Mouse (Mus musculus): Measurements from ENCODE around the gene Map1b. TPM values are rescaled to one million over a fixed set of nuclear protein-coding genes. Genes with fewer than 3 reads are reported as not detected.
A peak's percentile ranks its signal among the peaks of the same experiment; 100 is the strongest.

The Map1b gene
- polyA plus RNA-seq, 1 experiment from 2014 or later = 23.4 TPM

DNA sequence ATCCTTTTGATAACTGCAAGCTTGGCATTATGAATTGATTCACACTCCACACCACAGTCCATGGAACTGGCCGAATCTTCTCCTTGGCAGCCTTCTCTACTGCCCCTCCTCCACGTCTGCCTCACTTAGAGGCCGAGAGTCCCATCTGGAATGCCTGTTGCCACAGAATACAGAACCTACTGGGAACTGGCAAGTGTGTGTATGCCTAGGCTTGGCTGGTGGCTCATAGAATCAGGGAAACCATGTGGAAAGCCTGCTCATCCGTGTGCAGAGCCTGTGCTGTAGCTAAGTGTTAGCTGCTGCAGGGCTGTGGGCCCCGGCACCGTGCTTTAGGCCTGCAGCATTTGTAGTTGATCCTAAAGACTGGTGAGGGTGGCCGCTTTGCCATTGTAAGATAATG, 119.1 kb downstream of the Map1b start:
- Histone ChIP-seq H3K27me3 (ENCODE audit: insufficient read depth, low read length) (no peaks in the 10 kb centered on the region), H3K27ac (no peak overlapping the region), H3K9ac (ENCODE audit: low read depth, low read length) (no peak overlapping the region), H3K36me3 (ENCODE audit: insufficient read depth, low read length) (no peaks in the 10 kb centered on the region), H3K9me3 (replicated peaks; ENCODE audit: low read length) (no peaks in the 10 kb centered on the region), H3K4me3 (replicated peaks; ENCODE audit: low read depth, low read length) (no peak overlapping the region), H3K4me2 (ENCODE audit: low read length) (no peak overlapping the region), H3K4me1 (replicated peaks; ENCODE audit: insufficient read depth, low read length) (peaks cover 4% of the 10 kb centered on the region; the same call in 1 of the 2 replicates)
- no peak for TF ChIP-seq CTCF (IDR thresholded peaks at IDR 0.05; ENCODE audit: low read depth)
- 51% methylated on average over 7 of the region's 7 CpGs for WGBS
- 0 out of 2 replicates have a peak, but pooled peaks have one; percentile 21 for ATAC-seq (replicated peaks; ENCODE audit: low FRiP score, low read depth)
- no peak for DNase-seq (ENCODE audit: low spot score)

DNA sequence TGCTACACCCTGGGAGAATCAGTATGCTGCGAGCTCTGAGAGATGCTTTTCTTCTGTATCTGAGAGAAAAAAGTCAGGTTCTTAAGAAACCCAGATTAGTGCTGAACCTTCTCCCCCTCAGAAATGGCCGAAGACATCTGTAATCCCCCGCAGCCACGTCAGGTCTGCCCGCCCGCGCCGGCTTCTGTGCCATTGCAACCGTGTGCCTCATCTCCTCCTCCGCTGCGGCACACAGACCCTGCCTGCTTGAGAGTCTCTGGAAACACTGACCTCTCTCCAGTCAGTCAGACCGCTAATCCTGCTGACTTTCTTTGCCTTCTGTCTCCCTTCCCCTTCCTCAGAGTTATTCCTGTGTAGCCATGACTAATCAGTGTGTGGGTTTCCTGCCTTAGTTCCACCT, 120.8 kb downstream of the Map1b start:
- H3K9me3 ChIP-seq (replicated peaks; ENCODE audit: low read length) = no peaks in the 10 kb centered on the region
- no peak for TF ChIP-seq CTCF (IDR thresholded peaks at IDR 0.05; ENCODE audit: low read depth)
- ATAC-seq (replicated peaks; ENCODE audit: low FRiP score, low read depth) = no peak
- H3K36me3 ChIP-seq (ENCODE audit: insufficient read depth, low read length) = no peaks in the 10 kb centered on the region
- H3K4me3 ChIP-seq (replicated peaks; ENCODE audit: low read depth, low read length) = no peak overlapping the region
- H3K4me2 ChIP-seq (ENCODE audit: low read length) = no peak overlapping the region
- no peaks in the 10 kb centered on the region for H3K27me3 ChIP-seq (ENCODE audit: insufficient read depth, low read length)
- no peak overlapping the region for H3K9ac ChIP-seq (ENCODE audit: low read depth, low read length)
- 67% methylated on average over 12 of the region's 12 CpGs for WGBS
- H3K4me1 ChIP-seq (replicated peaks; ENCODE audit: insufficient read depth, low read length) = peaks cover 4% of the 10 kb centered on the region; the same call in 1 of the 2 replicates
- H3K27ac ChIP-seq = peak overlapping the region; percentile 25; the same call in 1 of the 2 replicates
- no peak for DNase-seq (ENCODE audit: low spot score)

DNA sequence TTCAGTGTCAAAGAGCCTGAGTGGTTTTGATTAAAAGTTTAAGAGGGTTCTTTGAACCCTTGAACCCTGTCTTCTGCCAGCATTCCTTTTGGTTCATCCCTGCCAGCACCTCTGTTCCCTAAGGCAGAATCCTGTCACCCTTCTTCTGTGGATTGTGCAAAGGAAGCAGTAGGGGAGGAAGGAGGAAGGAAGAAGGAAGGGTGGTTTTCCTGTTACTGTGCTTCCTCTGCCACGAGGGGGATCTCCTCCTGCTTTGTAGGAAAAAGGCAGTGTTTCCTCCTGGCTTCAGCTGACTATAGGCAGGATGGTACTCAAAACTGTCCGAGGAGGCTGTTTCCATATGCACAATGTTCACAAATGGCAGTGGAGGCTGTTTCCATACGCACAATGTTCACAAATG, 121.6 kb downstream of the Map1b start:
- no peaks in the 10 kb centered on the region for H3K36me3 ChIP-seq (ENCODE audit: insufficient read depth, low read length)
- H3K27ac ChIP-seq = no peak overlapping the region
- H3K9me3 ChIP-seq (replicated peaks; ENCODE audit: low read length) = no peaks in the 10 kb centered on the region
- DNase-seq (ENCODE audit: low spot score) = peak; percentile 43
- ATAC-seq (replicated peaks; ENCODE audit: low FRiP score, low read depth) = no peak
- H3K4me3 ChIP-seq (replicated peaks; ENCODE audit: low read depth, low read length) = no peak overlapping the region
- peaks cover 4% of the 10 kb centered on the region; the same call in 1 of the 2 replicates for H3K4me1 ChIP-seq (replicated peaks; ENCODE audit: insufficient read depth, low read length)
- H3K27me3 ChIP-seq (ENCODE audit: insufficient read depth, low read length) = no peaks in the 10 kb centered on the region
- peak; percentile 42; the same call in 1 of the 2 replicates for TF ChIP-seq CTCF (IDR thresholded peaks at IDR 0.05; ENCODE audit: low read depth)
- H3K4me2 ChIP-seq (ENCODE audit: low read length) = no peak overlapping the region
- H3K9ac ChIP-seq (ENCODE audit: low read depth, low read length) = no peak overlapping the region
- 59% methylated on average over 3 of the region's 3 CpGs for WGBS

DNA sequence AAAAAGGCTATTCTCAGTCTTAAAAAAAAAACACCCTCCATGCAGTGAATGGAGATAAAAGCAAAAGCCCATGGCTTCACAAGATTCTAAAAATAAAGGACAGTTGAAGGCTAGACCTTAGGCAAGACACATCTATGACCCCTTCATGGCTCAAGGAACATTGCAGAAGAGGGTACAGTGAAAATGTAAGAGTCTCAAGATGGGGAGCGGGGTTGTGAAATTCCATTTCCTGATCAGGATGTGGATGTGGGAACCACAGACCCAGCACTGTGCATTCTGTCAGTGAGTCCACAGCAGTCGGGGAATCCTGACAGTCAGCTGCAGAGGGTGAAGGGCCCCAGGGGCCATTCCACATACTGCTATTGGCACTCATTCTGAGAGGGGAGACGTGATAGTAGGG, 123.2 kb downstream of the Map1b start:
- no peak for TF ChIP-seq CTCF (IDR thresholded peaks at IDR 0.05; ENCODE audit: low read depth)
- Histone ChIP-seq H3K4me1 (replicated peaks; ENCODE audit: insufficient read depth, low read length) (peaks cover 4% of the 10 kb centered on the region; the same call in 1 of the 2 replicates), H3K9me3 (replicated peaks; ENCODE audit: low read length) (no peaks in the 10 kb centered on the region), H3K27me3 (ENCODE audit: insufficient read depth, low read length) (no peaks in the 10 kb centered on the region), H3K36me3 (ENCODE audit: insufficient read depth, low read length) (no peaks in the 10 kb centered on the region), H3K4me3 (replicated peaks; ENCODE audit: low read depth, low read length) (no peak overlapping the region), H3K27ac (no peak overlapping the region), H3K4me2 (ENCODE audit: low read length) (no peak overlapping the region), H3K9ac (ENCODE audit: low read depth, low read length) (no peak overlapping the region)
- DNase-seq (ENCODE audit: low spot score) (no peak), ATAC-seq (replicated peaks; ENCODE audit: low FRiP score, low read depth) (no peak)
- WGBS = 75% methylated on average over 3 of the region's 3 CpGs

DNA sequence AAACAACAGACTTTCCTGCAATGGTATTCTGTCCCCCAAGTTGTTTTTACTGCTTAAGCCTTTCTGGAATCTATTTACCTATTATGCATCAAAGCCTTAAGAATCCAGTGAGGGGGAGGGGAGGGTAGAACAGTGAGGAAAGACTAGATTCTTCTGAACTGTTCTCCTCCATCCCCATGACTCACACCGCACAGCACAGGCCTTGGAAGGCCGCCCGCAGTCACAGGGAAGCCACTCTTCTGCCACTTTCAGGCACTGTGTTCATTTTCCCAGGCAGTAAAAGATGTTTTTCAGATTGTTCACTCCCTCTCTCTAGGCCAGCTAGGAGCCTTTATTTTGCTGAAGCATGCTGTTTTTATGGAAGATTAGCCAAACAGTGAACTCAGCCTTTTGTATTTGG, 124.9 kb downstream of the Map1b start:
- ATAC-seq (replicated peaks; ENCODE audit: low FRiP score, low read depth) (no peak), DNase-seq (ENCODE audit: low spot score) (no peak)
- WGBS = 74% methylated on average over 3 of the region's 3 CpGs
- Histone ChIP-seq H3K4me3 (replicated peaks; ENCODE audit: low read depth, low read length) (no peak overlapping the region), H3K9ac (ENCODE audit: low read depth, low read length) (no peak overlapping the region), H3K4me2 (ENCODE audit: low read length) (no peak overlapping the region), H3K27me3 (ENCODE audit: insufficient read depth, low read length) (no peaks in the 10 kb centered on the region), H3K9me3 (replicated peaks; ENCODE audit: low read length) (no peaks in the 10 kb centered on the region), H3K27ac (no peak overlapping the region), H3K36me3 (ENCODE audit: insufficient read depth, low read length) (no peaks in the 10 kb centered on the region), H3K4me1 (replicated peaks; ENCODE audit: insufficient read depth, low read length) (no peaks in the 10 kb centered on the region; the same call in 1 of the 2 replicates)
- no peak for TF ChIP-seq CTCF (IDR thresholded peaks at IDR 0.05; ENCODE audit: low read depth)

DNA sequence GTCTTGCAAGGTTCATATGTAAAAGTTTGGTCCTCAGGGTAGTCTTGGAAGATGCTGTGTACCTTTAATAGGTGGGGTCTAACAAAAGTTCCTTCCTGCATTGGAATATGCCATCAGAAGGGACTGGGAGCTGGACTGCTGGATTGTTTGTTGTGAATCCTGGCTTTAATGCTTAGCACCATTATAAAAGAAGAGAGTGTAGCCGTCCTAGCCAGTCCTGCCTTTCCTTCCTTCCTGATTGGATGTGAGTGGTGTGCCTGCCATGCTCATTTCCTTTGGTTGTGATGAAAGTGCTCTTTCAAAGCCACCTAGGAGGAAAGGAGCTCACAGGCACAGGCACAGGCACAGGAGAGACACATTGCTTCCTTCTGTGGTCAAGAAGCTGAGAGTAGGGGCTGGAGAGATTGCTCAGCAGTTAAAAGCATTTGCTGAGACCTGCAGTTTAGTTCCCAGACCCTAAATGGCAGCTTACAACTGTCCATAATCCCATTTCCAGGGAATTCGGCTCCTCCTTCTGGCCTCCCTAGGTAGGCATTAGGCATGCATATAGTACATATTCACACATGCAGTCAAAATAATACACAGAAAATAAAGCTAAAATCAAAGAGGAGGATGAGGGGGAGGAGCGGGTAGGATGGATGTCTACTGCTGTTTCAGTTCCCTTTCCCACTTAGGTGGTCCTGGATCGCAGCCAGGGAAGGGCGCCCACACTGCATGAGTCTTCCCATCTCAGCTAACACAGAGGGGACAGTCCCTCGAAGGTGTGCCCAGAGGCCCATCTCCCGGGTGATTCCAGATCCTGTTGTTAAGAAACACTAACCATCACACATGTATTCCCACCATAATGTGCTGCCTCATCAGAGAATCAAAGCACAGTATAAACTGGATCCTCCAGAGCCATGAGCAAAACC, 128.2 kb downstream of the Map1b start:
- no peak for ATAC-seq (replicated peaks; ENCODE audit: low FRiP score, low read depth)
- 66% methylated on average over 7 of the region's 7 CpGs for WGBS
- Histone ChIP-seq H3K27me3 (ENCODE audit: insufficient read depth, low read length) (no peaks in the 10 kb centered on the region), H3K36me3 (ENCODE audit: insufficient read depth, low read length) (no peaks in the 10 kb centered on the region), H3K4me3 (replicated peaks; ENCODE audit: low read depth, low read length) (no peak overlapping the region), H3K9ac (ENCODE audit: low read depth, low read length) (no peak overlapping the region), H3K9me3 (replicated peaks; ENCODE audit: low read length) (no peaks in the 10 kb centered on the region), H3K4me1 (replicated peaks; ENCODE audit: insufficient read depth, low read length) (no peaks in the 10 kb centered on the region), H3K27ac (peak overlapping the region; percentile 2; the same call in 1 of the 2 replicates), H3K4me2 (ENCODE audit: low read length) (no peak overlapping the region)
- no peak for TF ChIP-seq CTCF (IDR thresholded peaks at IDR 0.05; ENCODE audit: low read depth)
- no peak for DNase-seq (ENCODE audit: low spot score)
